Mouse (Mus musculus): ENCODE results near the gene Dock9. TPM values are rescaled to one million over a fixed set of nuclear protein-coding genes. Genes with fewer than 3 reads are reported as not detected.

Gene Dock9
- total RNA-seq, 2 experiments from 2014 or later, result 21.6 to 27.8 TPM

DNA sequence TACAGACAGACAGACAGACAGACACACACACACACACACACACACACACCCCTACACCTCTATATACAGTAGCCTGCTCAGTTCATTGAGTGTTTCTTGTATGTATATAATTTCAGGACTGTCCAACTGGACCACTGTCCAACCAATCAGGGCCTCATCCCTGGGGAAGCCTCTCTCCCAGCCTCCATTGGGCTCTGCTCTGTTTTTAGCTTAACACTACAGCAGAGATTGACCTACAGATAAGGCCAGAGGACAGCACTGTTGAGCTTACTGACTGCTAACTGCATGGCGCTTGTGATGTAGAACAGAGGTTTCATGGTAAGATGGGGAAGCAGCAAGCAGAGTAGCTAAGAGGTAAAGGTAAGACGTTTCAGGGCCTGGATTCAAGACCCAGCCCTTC, 5.7 kb downstream of the Dock9 start:
- DNase-seq, result no peak

DNA sequence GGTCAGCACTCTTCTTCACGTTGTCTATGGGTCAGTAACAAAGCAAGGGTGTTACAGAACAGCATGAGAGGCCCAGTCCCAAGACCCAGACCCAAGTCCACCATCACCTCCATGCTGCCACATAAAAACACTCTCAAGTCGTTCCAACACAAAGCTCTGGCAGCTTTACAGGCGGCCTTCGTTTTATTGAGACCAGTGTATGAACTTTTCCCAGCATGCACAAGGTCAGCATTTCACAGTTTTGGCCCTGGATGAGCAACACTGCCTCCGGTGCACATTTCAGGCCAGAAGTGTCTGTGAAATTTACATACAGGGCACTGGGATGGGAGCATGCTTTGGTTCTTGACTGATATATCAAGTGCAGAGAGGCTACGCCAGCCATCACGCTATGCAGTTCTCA, 6.5 kb downstream of the Dock9 start:
- DNase-seq, result no peak

DNA sequence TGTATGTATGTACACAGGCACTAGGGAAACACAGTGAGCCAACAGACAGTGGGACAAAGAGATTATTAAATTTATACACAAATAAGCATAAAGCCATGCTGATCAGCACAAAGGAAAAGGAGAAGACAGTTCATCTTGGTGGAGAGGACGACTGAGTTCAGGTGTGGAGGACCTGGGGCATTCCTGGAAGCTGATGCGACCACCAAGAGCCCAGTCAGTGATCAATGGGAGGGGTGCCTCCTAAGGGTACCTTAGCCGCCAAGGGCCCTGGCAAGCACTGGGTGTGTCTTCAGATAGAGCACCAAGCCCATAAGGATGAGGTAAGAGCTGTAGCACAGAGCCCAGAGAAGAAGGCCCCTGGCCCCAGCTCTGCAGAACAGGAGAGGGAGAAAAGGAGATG, 8.4 kb downstream of the Dock9 start:
- no peak for DNase-seq

DNA sequence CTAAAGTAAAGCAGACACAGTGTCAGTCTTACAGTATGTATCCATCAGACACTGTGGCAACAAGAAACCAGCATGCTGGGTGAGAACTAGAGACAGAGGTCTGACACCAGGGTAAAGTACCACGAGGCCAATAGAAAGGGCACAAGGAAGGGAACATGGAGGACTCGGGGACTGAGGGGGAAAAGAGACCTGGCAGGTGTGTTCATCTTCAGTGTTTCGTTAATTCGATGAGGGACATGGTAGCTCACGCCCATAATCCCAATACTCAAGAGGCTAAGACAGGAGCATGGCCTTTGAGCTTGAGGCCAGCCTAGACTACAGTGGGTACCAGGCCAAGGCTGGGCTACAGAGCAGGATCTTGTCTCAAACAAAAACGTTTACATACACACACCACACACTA, 9.2 kb downstream of the Dock9 start:
- no peak for DNase-seq

DNA sequence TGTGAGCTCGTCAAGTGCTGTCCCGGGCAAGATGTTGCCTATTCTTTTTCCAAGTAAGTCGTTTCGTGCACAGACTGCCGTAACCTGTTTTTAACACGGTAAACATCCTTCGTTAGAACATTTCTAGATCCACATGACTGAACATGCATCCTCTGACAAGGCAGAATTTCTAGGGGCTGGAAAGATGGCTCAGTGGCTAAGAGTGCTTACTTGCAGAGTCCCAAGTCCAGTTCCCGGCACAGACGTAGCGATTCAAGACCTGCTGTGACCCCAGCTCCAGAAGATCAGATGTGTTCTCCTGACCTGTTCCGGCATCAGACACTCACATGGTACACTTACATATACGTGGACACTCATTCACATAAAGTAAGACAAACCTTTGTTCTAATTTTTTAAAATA, 10.2 kb downstream of the Dock9 start:
- no peak for DNase-seq

DNA sequence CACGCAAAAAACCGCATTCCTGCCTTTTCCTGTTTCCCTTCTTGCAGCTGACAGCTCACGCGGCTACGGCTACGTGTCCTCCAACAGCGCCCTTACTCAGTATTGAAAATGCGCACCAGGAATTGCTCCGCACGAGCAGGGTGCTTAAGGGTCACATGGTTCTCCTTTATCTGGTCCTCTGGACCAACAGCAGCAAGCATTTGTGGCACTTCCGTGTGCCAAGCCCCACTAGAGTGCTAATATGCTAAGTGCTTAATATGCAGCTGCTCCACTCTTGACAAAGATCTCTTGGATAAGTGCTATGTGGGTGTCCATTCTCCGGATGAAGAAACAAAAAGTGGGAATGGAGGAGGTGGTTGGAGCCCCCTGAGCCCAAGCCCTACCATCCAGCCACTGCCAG, 10.7 kb downstream of the Dock9 start:
- DNase-seq, result no peak

DNA sequence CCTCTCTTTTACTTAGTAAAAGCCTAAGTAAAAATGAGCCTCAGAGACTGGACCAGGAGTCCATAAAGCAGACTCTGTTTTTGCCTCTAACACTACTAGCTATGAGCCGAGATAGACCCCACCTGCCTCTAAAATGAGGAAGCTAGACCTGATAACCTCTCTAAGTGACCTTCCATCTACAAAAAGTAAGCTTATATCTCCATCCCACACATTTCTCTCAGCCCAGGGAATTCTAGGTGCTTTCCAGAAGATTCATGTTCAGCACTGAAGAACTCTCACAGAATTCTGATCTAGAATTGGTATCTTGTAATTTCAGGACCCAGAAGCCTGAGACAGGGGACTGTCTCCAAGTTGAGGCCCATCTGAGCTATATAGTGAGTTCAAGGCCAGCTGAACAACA, 12.2 kb downstream of the Dock9 start:
- DNase-seq, result no peak

DNA sequence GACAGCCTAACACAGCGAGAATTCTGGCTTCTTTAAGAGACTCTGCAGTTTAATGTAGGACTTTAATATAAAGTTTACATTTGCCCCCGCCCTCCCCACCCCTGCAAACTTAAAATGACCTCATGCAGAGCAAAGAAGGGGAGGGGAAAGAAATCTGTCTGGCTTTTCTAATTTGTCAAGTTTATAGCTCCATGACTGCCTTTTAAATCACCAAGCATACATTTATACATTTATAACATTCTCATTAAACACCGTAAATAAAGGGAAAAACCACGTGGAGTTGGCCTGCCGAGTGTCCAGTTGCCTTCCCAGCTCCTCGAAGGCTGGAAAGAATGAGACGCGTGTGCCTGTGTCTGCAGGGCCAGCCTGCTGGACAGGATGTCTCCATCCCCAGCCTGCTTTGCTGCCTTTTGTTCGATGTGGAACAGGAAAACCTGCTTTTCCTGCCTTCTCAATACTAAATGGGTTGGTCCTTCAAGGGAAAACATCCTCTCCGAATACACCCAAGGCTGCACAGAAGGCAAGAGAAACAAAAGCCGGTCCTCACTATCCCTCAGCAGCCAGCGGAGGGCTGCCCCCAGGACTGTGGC, 16.6 kb downstream of the Dock9 start:
- DNase-seq, result peak; percentile 57 to 87

DNA sequence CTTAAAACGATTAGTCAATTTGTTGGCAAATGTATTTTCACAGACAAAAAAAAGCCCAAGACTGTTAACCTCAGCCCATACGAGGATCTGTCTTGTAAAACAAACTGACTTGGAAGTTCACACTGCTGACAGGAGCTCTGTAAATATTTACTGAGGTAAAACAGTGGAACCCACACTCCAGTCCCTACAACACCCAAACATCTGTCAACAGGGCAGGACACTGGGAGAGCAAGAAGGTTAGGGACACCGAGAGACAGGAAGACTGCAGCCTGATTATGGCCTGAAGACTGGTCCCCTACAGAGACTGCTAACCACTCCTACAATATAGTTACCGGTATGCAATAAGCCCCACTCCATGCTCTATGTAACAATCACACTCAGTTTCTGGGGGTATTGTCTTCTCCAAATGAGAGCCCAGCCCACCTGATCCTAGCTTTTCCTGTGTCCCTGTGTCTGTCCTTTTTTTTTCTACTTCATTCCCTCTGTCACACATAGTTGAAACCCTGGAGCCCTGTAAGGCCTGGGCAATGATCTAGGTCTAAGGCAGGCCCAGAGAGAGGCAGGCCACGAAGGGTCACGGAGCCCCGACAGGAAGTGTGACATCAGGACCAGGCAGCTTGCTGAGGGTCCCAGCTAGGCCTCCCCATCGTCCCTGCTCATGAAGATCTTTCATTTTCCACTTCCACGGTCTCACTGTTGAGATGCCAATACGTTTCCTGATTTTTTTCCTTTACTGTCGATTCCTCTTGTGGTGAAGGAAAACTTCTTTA, 17.3 kb downstream of the Dock9 start:
- no peak for DNase-seq

DNA sequence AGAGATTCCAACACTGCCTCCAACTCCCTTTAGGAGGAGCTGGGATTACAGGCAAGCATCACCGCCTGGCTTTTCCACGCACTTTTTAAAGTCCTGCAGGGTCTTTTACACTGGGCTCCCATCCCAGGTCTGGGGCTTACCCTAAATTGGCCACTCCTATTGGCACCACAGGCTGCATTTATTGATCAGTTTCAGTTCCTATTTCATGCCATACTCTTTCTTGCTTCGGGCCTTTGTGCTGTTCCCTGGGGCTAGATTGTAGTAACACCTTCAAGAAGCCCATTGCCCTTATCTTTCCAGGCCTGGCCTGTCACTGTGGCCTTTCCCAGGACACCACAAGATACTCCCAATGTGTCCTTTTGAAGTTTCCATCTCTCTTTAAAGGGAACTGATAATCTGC, 18.0 kb downstream of the Dock9 start:
- DNase-seq, result no peak

DNA sequence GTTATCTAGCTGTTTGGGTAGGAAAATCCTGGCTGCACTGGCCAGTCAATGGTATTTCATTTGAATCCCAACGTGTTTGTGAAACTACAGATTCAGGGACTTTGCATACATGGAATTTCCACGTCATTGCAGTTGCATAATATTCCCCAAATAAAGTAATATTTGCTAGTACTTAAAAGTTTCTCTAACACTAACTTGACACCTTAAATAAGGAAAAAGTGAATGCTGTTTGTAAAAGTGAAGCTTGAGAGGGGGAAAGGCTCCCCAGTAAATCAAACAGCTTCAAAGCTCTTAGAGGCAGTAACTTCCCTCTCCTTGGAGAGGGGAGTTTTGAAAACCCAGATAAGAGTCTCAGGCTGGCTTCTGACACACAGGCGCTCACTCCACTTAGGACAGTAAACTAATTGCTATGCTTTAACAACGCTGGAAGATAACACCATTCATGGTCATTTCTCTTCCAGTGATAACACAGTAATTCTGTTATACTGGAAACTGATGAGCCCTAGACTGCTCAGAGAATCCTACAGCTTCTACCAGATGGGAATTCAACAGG, 20.3 kb downstream of the Dock9 start:
- DNase-seq, result no peak

DNA sequence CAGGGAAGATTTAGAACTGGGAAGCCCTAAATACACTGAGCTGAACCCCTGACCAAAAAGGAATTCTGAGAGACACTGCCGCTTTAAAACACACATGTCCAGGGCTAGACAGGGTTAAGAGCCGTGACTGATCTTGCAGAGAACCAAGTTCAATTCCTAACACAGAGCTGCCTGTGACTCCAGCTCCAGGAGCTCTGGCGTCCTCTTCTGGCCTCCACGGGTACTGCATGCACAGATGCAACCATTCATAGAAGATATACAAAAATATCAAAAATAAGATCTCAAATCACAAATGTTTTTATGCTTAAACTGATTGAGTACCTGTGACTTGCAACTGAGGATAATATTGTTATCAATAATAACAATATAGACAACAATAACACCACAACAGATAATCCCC, 20.9 kb downstream of the Dock9 start:
- DNase-seq, result no peak

DNA sequence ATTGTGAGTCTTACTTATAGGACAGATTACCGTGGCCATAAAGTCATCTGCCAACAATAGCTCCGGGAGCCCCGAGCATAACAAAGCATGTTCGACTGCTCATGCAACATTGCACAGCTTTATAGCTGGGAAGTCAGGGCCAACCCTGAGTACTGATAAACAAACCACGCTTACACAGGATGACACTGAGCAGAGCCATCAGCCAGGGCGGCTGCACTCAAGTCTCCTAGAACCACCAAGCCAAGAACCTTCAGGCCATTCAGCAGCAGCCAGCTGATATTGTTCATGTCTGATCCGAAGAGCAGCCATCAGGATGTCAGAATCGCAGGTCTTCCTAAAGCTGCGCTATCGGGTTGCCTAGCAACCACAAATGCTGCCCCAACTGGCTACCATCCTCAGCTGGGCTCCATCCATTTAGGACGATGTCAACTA, 35.6 kb downstream of the Dock9 start:
- DNase-seq, result no peak

DNA sequence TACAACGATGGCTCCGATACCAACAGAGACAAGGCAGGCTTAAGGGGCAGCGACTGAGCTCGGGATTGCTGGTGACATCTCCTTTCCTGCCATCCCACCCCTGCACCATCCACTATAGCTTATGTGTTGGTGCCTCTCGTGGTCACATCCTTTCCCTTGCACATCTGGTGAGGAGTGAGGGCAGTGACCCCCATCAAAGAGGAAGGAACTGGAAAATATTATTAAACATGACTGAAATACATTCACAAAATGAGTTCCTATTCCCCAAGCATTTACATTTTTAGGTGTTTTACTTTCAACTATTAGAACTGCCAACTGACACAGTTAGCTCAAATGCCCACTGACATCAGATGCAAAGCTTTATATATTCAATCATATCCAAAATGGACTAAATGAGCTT, 37.2 kb downstream of the Dock9 start:
- no peak for DNase-seq

DNA sequence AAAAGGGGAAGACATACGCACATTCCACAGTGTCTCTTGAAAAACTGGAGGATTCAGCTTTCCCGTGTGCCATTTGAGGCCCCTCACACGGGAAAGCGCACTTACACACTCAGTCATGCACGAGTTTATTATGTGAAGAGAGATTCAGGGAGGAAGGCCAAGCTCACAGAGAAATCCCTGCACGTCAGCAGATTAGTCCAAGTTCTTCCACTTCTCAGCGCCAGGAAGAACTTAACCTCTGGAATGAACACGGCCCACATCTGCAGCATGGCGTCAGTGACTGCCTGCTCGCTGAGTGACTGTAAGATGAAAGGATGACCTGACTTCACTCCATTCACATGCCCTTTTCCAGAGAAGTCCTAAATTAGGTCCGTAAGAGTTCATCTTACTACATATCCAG, 43.5 kb downstream of the Dock9 start:
- DNase-seq, result peak in 1 of 2 experiments; percentile 40

DNA sequence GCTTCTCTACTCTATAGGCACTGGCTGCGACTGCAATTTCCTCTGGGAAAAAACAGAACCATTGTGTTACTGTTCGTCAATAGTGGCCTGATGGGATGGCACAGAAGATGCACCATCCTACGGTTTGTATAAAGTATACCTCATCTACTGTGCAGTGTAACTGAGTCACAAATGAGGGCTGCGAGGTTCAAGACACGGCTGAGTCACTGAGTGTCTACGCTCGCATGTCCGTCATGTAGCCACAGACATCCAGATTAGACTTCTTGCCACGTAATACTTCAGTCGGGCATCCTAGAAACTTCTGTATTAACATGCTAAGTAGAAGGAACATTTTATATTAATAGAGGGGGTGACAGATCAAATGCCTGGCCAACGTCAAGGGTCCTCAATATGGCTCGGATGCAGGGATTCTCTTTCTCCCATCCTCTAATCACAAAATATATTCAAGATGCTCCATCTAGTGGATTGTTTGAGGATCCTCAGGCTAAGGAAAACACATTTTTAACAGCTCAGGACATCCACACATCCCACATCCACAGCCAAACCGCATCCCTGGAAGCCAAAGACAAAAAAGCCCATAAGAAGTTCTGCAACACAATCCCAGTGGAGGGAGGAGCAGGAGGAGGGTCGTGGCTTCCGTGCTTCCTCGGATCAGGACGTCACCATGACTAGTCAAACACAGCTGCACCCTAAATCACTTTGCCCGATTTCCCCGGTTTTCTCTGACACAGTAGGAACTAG, 44.8 kb downstream of the Dock9 start:
- peak in 1 of 2 experiments; percentile 45 for DNase-seq

DNA sequence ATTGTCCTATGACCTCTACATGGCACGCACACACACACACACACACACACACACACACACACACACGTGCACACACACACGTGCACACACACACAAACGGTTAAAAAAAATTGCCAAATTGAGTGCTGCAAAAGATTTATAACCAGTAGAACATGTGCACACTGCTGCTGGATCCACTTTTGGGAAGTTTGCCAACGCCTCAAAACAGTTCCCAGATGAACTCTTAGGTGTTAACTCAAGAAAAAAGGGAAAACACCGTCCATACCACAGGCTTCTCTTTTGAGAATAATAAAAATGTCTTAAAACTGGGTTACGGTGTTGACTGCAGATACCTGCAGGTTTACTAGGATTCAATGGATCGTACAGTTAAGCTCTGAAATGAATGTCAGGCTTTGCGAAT, 48.0 kb downstream of the Dock9 start:
- DNase-seq, result no peak

DNA sequence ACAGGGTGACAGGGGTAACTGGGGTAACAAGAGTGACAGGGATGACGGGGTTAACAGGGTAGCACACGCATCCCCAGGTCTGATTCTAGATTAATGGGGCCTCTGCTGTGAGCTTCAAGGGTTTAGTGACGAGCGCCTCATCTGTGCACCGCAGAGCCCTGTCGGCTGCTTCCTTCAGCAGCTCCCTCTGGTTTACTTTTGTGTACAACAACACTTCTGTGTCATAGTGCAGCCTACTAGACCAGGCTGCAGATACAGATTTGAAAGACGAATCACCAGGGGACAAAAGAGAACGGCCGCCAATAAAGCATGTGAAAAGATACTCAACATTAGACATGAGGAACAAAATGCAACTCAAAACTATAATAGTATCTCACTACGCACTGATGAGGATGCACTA, 48.6 kb downstream of the Dock9 start:
- no peak for DNase-seq

DNA sequence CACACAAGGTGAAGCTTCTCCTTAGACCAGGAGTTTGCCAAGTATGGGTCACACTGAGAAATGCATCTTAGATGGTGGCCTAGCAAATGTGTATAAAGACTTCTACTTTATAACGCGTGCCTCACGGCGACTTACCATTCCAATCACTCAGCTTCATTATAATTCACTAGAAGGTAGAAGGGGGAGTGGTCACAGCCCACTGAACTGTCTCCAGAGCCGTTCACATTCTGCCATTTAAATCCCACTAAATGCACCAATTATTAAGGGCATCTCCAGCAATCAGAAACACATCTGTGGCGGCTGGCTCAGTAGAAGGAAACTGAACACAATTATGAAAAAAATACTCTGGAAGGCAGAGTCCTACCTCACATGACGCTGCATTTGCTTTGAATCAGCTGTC, 50.3 kb downstream of the Dock9 start:
- DNase-seq, result no peak

DNA sequence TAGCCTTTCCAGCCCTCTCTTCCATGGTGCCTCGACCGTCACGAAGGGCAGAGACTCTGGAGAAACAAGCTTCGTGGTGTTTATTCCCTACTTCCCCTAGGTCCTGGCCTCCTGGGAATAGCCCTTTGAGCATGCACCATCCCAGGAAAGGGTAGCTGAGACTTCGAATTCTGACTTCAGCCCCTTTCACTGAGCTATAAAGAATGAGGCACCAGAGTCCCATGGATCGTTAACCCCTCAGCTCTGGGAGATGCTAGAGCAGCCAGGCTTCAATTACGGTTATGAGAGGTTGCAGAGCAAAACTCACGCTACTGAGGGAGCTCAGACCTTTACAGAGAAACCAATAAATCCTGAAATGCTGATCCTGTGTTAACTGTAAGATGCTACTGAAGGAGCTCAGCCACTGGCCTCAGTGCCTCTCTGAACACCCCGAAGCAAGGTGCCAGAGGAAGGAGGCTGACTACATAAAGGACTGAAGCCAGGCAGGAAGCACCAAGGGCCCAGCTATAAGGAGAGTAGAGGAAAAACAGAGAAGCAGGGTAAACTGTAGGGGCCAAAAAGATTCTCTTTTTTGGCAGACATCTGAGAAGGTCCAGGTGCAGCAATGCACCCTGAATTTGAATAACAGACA, 53.7 kb downstream of the Dock9 start:
- no peak for DNase-seq

DNA sequence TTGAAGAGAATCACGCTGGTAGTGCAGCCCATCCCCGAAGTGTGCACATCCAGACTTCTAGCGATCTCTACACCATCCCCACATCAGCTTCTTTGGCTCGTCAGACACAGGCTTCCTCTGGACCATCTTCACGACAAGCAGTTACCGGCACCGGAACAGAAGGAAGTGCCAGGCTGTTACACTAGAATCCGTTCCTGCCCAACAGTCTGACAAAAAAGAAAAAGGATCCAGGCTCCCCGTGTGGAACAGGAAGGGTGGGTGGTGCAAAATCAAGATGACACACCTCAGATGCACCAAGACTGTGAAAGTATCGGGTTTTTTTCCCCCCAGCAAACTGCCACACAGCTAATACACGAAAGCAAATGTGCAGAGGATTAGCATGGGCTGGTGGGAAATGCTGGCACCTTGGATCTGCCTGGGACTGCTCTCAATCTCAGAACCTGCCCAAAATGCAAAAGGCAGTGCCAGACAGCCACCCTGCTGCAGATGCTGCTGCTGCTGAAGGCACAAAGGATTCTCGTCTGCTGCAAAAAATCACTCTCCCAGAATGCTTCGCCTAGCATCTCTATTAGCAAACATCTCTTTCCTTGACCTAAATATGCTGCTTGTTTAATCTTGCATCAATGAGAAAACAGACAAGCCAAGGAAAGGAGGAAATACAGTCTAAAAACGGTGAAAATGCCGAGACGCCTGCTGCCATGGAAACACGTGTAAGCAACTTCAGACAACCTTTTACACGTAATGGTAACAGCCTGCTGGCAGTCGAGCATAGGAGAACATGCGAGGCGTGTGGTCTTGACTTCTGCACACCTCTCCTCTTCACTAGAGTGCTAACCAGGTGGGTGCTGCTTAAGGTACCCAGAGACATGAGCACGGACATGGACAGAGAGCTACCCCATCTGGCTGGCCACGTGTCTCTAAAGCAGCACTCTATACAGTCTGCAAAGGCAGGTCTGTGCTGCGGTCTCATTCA, 58.9 kb downstream of the Dock9 start:
- DNase-seq, result no peak

DNA sequence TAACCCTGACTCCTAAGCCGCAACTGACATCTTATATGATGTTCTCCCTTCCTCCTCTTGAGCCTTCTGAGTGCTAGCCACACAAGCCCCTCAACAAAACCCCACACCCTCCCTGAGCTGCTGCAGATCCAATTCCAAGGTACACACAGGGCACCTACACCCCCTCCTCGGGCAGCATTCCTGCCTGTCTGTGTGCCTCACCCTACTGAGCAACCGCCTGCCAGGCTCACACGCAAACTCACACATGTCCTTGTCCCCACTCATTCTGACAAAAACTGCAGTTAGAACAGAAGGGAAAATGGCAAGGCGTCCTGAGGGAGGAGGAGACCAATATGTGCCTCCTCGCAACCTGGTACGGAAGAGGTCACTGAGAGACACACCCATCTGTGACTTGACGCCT, 60.4 kb downstream of the Dock9 start:
- DNase-seq, result no peak
